ENCODE assay signal across 14 mouse cellular contexts in genomic region chr2:84428836-84429235, GRCm38 (mm10).
"Had no signal": no experiment of that assay in that cellular context is flagged by ENCODE, and none has a peak within 500 bp of the region (broad histone marks: within the 10 kb centered on the region; RNA-seq: fewer than 3 reads in every experiment).

No protein-coding gene starts in this region.

- H3K27me3 ChIP-seq: limb, embryonic 13.5 days; liver, embryonic 15.5 days; neural tube, embryonic 12.5 days had no signal

- ATAC-seq: inflammation-experienced regulatory T-cells, adult 6 months; midbrain, embryonic 13.5 days had no signal

- H3K27ac ChIP-seq: limb, embryonic 13.5 days; liver, embryonic 15.5 days; midbrain, embryonic 13.5 days; neural tube, embryonic 12.5 days had no signal

- H3K4me1 ChIP-seq: neural tube, embryonic 12.5 days had no signal

- H3K4me2 ChIP-seq: limb, embryonic 13.5 days; liver, embryonic 11.5 days; liver, embryonic 15.5 days; midbrain, embryonic 13.5 days; neural tube, embryonic 12.5 days had no signal

- H3K9ac ChIP-seq: limb, embryonic 13.5 days; liver, embryonic 15.5 days; midbrain, embryonic 13.5 days; neural tube, embryonic 12.5 days had no signal

- DNase-seq: kidney, adult 18-20 months; kidney, postnatal 14 days; layer of hippocampus, postnatal 36 days; lung, adult 2 months; right cerebral cortex, adult 18-20 months; right cerebral cortex, postnatal 25 days; thymus, adult 2 months; thymus, postnatal 25 days had no signal

- H3K36me3 ChIP-seq: limb, embryonic 13.5 days; liver, embryonic 15.5 days; midbrain, embryonic 13.5 days; neural tube, embryonic 12.5 days had no signal

- H3K4me3 ChIP-seq: limb, embryonic 13.5 days; liver, embryonic 15.5 days; midbrain, embryonic 13.5 days; neural tube, embryonic 12.5 days had no signal

- H3K9me3 ChIP-seq: limb, embryonic 13.5 days; liver, embryonic 15.5 days; midbrain, embryonic 13.5 days; neural tube, embryonic 12.5 days had no signal
